Mouse (Mus musculus) stomach, postnatal 0 days (tissue): ENCODE results near the gene Itgb1bp1.

ENCODE experiments used
- CTCF ChIP-seq: IDR thresholded peaks from 2 replicates; pipeline ENCODE4 v1.5.1; 2016; ENCODE audit warnings: antibody characterized with exemption, low read depth, mild to moderate bottlenecking, moderate library complexity
- EP300 ChIP-seq: optimal IDR thresholded peaks from 2 replicates; pipeline ENCODE3; 2016; ENCODE audit warnings: antibody characterized with exemption

- no peak for TF ChIP-seq CTCF
- no peak for TF ChIP-seq EP300
Measured at GRCm38 (mm10) chr12:21325266-21325665, 39.2 kb upstream of the Itgb1bp1 start.
